Mouse (Mus musculus): ENCODE data around the gene Cpne4. TPM values are rescaled to one million over a fixed set of nuclear protein-coding genes. Genes with fewer than 3 reads are reported as not detected.

Cpne4 gene
- polyA plus RNA-seq, 1 experiment from 2014 or later, result 33.2 TPM

- 86% methylated on average over 3 of the region's 3 CpGs for WGBS
- H3K4me1 ChIP-seq (ENCODE audit: control insufficient read depth, insufficient read depth, low read length), result no peaks in the 10 kb centered on the region
- H3K4me3 ChIP-seq (ENCODE audit: low read depth, low read length), result no peak overlapping the region
- no peaks in the 10 kb centered on the region for H3K9me3 ChIP-seq (replicated peaks; ENCODE audit: control insufficient read depth, low read length, poor library complexity, severe bottlenecking)
- no peak overlapping the region for H3K9ac ChIP-seq (ENCODE audit: low read depth, low read length)
- H3K27me3 ChIP-seq (ENCODE audit: control insufficient read depth, insufficient read depth, low read depth, low read length), result no peaks in the 10 kb centered on the region
- H3K27ac ChIP-seq (ENCODE audit: low read length), result no peak overlapping the region
- no peaks in the 10 kb centered on the region for H3K36me3 ChIP-seq (ENCODE audit: control insufficient read depth, insufficient read depth, low read length)
- H3K4me2 ChIP-seq (ENCODE audit: low read length), result no peak overlapping the region
- ATAC-seq, result no peak
Measured at GRCm38 (mm10) chr9:104874157-104874556, 327.1 kb downstream of the Cpne4 start.

- Histone ChIP-seq H3K4me2 (ENCODE audit: low read length) (no peak overlapping the region), H3K36me3 (ENCODE audit: control insufficient read depth, insufficient read depth, low read length) (no peaks in the 10 kb centered on the region), H3K27me3 (ENCODE audit: control insufficient read depth, insufficient read depth, low read depth, low read length) (no peaks in the 10 kb centered on the region), H3K4me3 (ENCODE audit: low read depth, low read length) (no peak overlapping the region), H3K27ac (ENCODE audit: low read length) (no peak overlapping the region), H3K9me3 (replicated peaks; ENCODE audit: control insufficient read depth, low read length, poor library complexity, severe bottlenecking) (no peaks in the 10 kb centered on the region), H3K9ac (ENCODE audit: low read depth, low read length) (no peak overlapping the region), H3K4me1 (ENCODE audit: control insufficient read depth, insufficient read depth, low read length) (no peaks in the 10 kb centered on the region)
- WGBS, result 84% methylated on average over 3 of the region's 3 CpGs
- ATAC-seq, result no peak
Measured at GRCm38 (mm10) chr9:104877014-104877413, 329.9 kb downstream of the Cpne4 start.

- no peak for ATAC-seq
- Histone ChIP-seq H3K27me3 (ENCODE audit: control insufficient read depth, insufficient read depth, low read depth, low read length) (no peaks in the 10 kb centered on the region), H3K4me2 (ENCODE audit: low read length) (no peak overlapping the region), H3K4me1 (ENCODE audit: control insufficient read depth, insufficient read depth, low read length) (no peaks in the 10 kb centered on the region), H3K9me3 (replicated peaks; ENCODE audit: control insufficient read depth, low read length, poor library complexity, severe bottlenecking) (no peaks in the 10 kb centered on the region), H3K36me3 (ENCODE audit: control insufficient read depth, insufficient read depth, low read length) (no peaks in the 10 kb centered on the region), H3K4me3 (ENCODE audit: low read depth, low read length) (no peak overlapping the region), H3K27ac (ENCODE audit: low read length) (no peak overlapping the region), H3K9ac (ENCODE audit: low read depth, low read length) (no peak overlapping the region)
- 94% methylated on average over 6 of the region's 6 CpGs for WGBS
Measured at GRCm38 (mm10) chr9:104878558-104878957, 331.5 kb downstream of the Cpne4 start.

- Histone ChIP-seq H3K9ac (ENCODE audit: low read depth, low read length) (no peak overlapping the region), H3K4me1 (ENCODE audit: control insufficient read depth, insufficient read depth, low read length) (no peaks in the 10 kb centered on the region), H3K27ac (ENCODE audit: low read length) (no peak overlapping the region), H3K4me3 (ENCODE audit: low read depth, low read length) (no peak overlapping the region), H3K27me3 (ENCODE audit: control insufficient read depth, insufficient read depth, low read depth, low read length) (no peaks in the 10 kb centered on the region), H3K36me3 (ENCODE audit: control insufficient read depth, insufficient read depth, low read length) (no peaks in the 10 kb centered on the region), H3K4me2 (ENCODE audit: low read length) (no peak overlapping the region), H3K9me3 (replicated peaks; ENCODE audit: control insufficient read depth, low read length, poor library complexity, severe bottlenecking) (no peaks in the 10 kb centered on the region)
- ATAC-seq, result no peak
- WGBS, result 93% methylated on average over 3 of the region's 3 CpGs
Measured at GRCm38 (mm10) chr9:104890517-104890916, 343.4 kb downstream of the Cpne4 start.

- no peak for ATAC-seq
- H3K9me3 ChIP-seq (replicated peaks; ENCODE audit: control insufficient read depth, low read length, poor library complexity, severe bottlenecking), result no peaks in the 10 kb centered on the region
- 85% methylated on average over 4 of the region's 4 CpGs for whole genome bisulfite sequencing
Measured at GRCm38 (mm10) chr9:104895360-104895759, 348.3 kb downstream of the Cpne4 start.

GRCm38 (mm10) chr9:104901118-104901517 lies 354.0 kb downstream of the Cpne4 start:
- no peak overlapping the region for H3K9ac ChIP-seq (ENCODE audit: low read depth, low read length)
- H3K9me3 ChIP-seq (replicated peaks; ENCODE audit: control insufficient read depth, low read length, poor library complexity, severe bottlenecking), result no peaks in the 10 kb centered on the region
- no peaks in the 10 kb centered on the region for H3K36me3 ChIP-seq (ENCODE audit: control insufficient read depth, insufficient read depth, low read length)
- 28% methylated on average over 6 of the region's 6 CpGs for WGBS
- H3K27ac ChIP-seq (ENCODE audit: low read length), result no peak overlapping the region
- no peak for ATAC-seq
- no peaks in the 10 kb centered on the region for H3K27me3 ChIP-seq (ENCODE audit: control insufficient read depth, insufficient read depth, low read depth, low read length)
- H3K4me1 ChIP-seq (ENCODE audit: control insufficient read depth, insufficient read depth, low read length), result no peaks in the 10 kb centered on the region
- H3K4me3 ChIP-seq (ENCODE audit: low read depth, low read length), result no peak overlapping the region
- no peak overlapping the region for H3K4me2 ChIP-seq (ENCODE audit: low read length)

More at GRCm38 (mm10) chr9:104895360-104895759, 348.3 kb downstream of the Cpne4 start:
- Histone ChIP-seq H3K9ac (ENCODE audit: low read depth, low read length) (no peak overlapping the region), H3K27ac (ENCODE audit: low read length) (no peak overlapping the region), H3K27me3 (ENCODE audit: control insufficient read depth, insufficient read depth, low read depth, low read length) (no peaks in the 10 kb centered on the region), H3K36me3 (ENCODE audit: control insufficient read depth, insufficient read depth, low read length) (no peaks in the 10 kb centered on the region), H3K4me1 (ENCODE audit: control insufficient read depth, insufficient read depth, low read length) (no peaks in the 10 kb centered on the region), H3K4me2 (ENCODE audit: low read length) (no peak overlapping the region), H3K4me3 (ENCODE audit: low read depth, low read length) (no peak overlapping the region)

- 58% methylated on average over 2 of the region's 2 CpGs for WGBS
- H3K27me3 ChIP-seq (ENCODE audit: control insufficient read depth, insufficient read depth, low read depth, low read length), result no peaks in the 10 kb centered on the region
- no peaks in the 10 kb centered on the region for H3K9me3 ChIP-seq (replicated peaks; ENCODE audit: control insufficient read depth, low read length, poor library complexity, severe bottlenecking)
- H3K4me2 ChIP-seq (ENCODE audit: low read length), result no peak overlapping the region
- H3K27ac ChIP-seq (ENCODE audit: low read length), result no peak overlapping the region
- no peak for ATAC-seq
- H3K9ac ChIP-seq (ENCODE audit: low read depth, low read length), result no peak overlapping the region
- no peaks in the 10 kb centered on the region for H3K36me3 ChIP-seq (ENCODE audit: control insufficient read depth, insufficient read depth, low read length)
- no peak overlapping the region for H3K4me3 ChIP-seq (ENCODE audit: low read depth, low read length)
- H3K4me1 ChIP-seq (ENCODE audit: control insufficient read depth, insufficient read depth, low read length), result no peaks in the 10 kb centered on the region
Measured at GRCm38 (mm10) chr9:104901827-104902226, 354.7 kb downstream of the Cpne4 start.

- no peaks in the 10 kb centered on the region for H3K4me1 ChIP-seq (ENCODE audit: control insufficient read depth, insufficient read depth, low read length)
- no peak overlapping the region for H3K4me2 ChIP-seq (ENCODE audit: low read length)
- H3K9me3 ChIP-seq (replicated peaks; ENCODE audit: control insufficient read depth, low read length, poor library complexity, severe bottlenecking), result no peaks in the 10 kb centered on the region
- no peak overlapping the region for H3K4me3 ChIP-seq (ENCODE audit: low read depth, low read length)
- ATAC-seq, result no peak
- H3K9ac ChIP-seq (ENCODE audit: low read depth, low read length), result no peak overlapping the region
- WGBS, result 67% methylated on average over 2 of the region's 2 CpGs
- H3K27ac ChIP-seq (ENCODE audit: low read length), result no peak overlapping the region
- no peaks in the 10 kb centered on the region for H3K27me3 ChIP-seq (ENCODE audit: control insufficient read depth, insufficient read depth, low read depth, low read length)
- no peaks in the 10 kb centered on the region for H3K36me3 ChIP-seq (ENCODE audit: control insufficient read depth, insufficient read depth, low read length)
Measured at GRCm38 (mm10) chr9:104912686-104913085, 365.6 kb downstream of the Cpne4 start.

- no peaks in the 10 kb centered on the region for H3K36me3 ChIP-seq (ENCODE audit: control insufficient read depth, insufficient read depth, low read length)
- no peaks in the 10 kb centered on the region for H3K27me3 ChIP-seq (ENCODE audit: control insufficient read depth, insufficient read depth, low read depth, low read length)
- H3K9ac ChIP-seq (ENCODE audit: low read depth, low read length), result no peak overlapping the region
- no peak overlapping the region for H3K27ac ChIP-seq (ENCODE audit: low read length)
- no peaks in the 10 kb centered on the region for H3K4me1 ChIP-seq (ENCODE audit: control insufficient read depth, insufficient read depth, low read length)
- ATAC-seq, result no peak
- WGBS, result 85% methylated on average over 2 of the region's 2 CpGs
- no peaks in the 10 kb centered on the region for H3K9me3 ChIP-seq (replicated peaks; ENCODE audit: control insufficient read depth, low read length, poor library complexity, severe bottlenecking)
- no peak overlapping the region for H3K4me2 ChIP-seq (ENCODE audit: low read length)
- H3K4me3 ChIP-seq (ENCODE audit: low read depth, low read length), result no peak overlapping the region
Measured at GRCm38 (mm10) chr9:104913327-104913726, 366.2 kb downstream of the Cpne4 start.

GRCm38 (mm10) chr9:104921197-104921596 lies 374.1 kb downstream of the Cpne4 start:
- Histone ChIP-seq H3K27ac (ENCODE audit: low read length) (no peak overlapping the region), H3K4me1 (ENCODE audit: control insufficient read depth, insufficient read depth, low read length) (no peaks in the 10 kb centered on the region), H3K9ac (ENCODE audit: low read depth, low read length) (no peak overlapping the region), H3K4me2 (ENCODE audit: low read length) (no peak overlapping the region), H3K9me3 (replicated peaks; ENCODE audit: control insufficient read depth, low read length, poor library complexity, severe bottlenecking) (no peaks in the 10 kb centered on the region), H3K36me3 (ENCODE audit: control insufficient read depth, insufficient read depth, low read length) (no peaks in the 10 kb centered on the region), H3K4me3 (ENCODE audit: low read depth, low read length) (no peak overlapping the region), H3K27me3 (ENCODE audit: control insufficient read depth, insufficient read depth, low read depth, low read length) (no peaks in the 10 kb centered on the region)
- 91% methylated on average over 4 of the region's 4 CpGs for WGBS
- no peak for ATAC-seq
